Mouse (Mus musculus): ENCODE measurements around the gene Fam107b. TPM values are rescaled to one million over a fixed set of nuclear protein-coding genes. Genes with fewer than 3 reads are reported as not detected.

Fam107b gene
- polyA plus RNA-seq, 1 experiment from 2014 or later, result 39.3 TPM

DNA sequence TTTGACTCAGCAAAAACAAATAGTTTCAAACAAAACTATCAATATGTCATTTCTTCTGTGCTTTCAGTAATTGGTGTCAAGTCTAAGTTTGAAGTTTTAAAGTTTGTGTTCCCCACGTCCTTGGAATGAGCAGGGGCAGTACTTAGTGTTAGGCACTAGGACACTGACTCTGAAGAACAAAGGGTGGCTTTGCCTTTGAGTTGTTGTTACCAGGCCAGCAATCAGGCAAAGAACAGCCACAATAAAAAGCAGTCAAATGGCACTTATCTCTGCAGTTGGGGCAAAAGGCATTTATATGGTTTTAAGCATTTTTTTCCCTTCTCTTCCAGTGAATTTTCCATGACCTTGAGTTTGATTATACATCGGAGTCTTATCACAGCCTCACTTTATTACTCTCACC is 12.5 kb downstream of the Fam107b start:
- Histone ChIP-seq H3K4me3 (no peak overlapping the region), H3K4me1 (no peaks in the 10 kb centered on the region)
- 83% methylated on average over 2 of the region's 2 CpGs for WGBS

DNA sequence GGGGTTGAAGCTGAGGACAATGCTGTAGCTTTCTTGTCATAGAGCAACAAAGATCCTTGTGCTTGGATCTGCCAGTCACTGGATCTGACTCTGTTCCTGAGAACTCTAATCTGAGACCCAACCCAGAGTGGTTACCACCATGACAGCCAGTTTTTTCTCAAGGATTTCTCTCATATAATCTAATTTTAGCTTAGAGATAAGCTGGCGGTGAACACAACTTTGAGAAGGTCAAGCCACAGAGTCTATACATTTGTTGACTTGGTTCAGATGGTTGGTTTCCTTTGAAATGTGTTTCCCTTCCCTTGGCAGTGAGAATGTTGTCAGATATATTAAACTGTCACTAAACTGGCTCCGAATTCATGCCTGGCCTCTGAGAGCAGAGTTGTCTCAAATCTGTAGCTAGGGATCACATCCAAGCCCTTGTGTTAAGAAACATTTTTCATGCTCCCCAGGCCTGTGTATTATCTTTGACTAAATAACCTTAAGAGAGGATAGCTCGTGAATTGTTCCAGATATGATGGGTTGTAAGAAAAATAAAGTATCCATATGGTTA is 15.0 kb downstream of the Fam107b start:
- H3K4me1 ChIP-seq, result no peaks in the 10 kb centered on the region
- H3K27ac ChIP-seq (replicated peaks), result no peak overlapping the region
- no peak overlapping the region for H3K4me3 ChIP-seq
- H3K27me3 ChIP-seq (ENCODE audit: low read depth, poor library complexity, severe bottlenecking), result no peaks in the 10 kb centered on the region
- 88% methylated on average over 3 of the region's 3 CpGs for WGBS
- no peaks in the 10 kb centered on the region for H3K36me3 ChIP-seq
- no peaks in the 10 kb centered on the region for H3K9me3 ChIP-seq (replicated peaks)
- DNase-seq (ENCODE audit: low spot score), result no peak

More for the DNA sequence above, 12.5 kb downstream of the Fam107b start:
- H3K9me3 ChIP-seq (replicated peaks), result no peaks in the 10 kb centered on the region
- no peaks in the 10 kb centered on the region for H3K36me3 ChIP-seq
- no peaks in the 10 kb centered on the region for H3K27me3 ChIP-seq (ENCODE audit: low read depth, poor library complexity, severe bottlenecking)
- no peak overlapping the region for H3K27ac ChIP-seq (replicated peaks)
- DNase-seq (ENCODE audit: low spot score), result no peak

DNA sequence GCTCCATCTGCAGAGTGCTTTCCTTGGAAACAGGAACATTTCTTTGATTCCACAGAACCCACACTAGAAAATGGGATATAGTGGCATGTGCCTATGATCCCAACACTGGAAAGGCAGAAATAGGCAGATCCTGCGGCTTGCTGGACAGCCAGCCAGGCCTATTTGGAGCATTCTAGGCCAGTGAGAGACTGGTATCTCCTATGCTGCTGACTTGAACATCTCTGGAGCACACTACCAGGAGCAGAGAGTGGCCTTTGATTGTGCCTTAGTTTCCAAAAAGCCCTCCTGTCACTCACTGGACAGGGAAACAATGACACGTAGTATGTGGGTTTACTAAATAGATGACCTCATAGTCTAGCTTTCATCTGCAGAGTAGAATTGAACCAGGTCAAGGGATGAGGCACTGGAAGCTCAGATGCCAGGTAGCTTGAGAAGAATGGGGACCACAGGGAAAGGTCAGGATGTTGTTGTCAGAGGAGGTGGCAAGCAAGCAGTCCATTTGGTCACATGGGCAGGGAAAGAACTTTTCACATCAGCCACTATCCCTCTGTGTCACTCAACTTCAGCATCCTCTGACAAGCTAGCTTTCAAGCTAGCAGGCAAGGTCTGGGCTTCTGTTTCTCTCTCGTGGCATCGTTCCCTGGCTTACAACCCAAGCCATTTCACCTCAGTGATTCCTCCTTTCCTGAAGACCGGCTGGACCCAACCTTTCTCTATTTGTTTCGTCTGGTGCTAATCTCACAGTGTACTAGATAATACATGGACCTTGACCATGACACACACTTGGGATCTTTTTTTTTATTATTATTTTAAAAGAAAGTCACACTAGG is 20.0 kb downstream of the Fam107b start:
- WGBS, result 90% methylated on average over 6 of the region's 6 CpGs
- no peaks in the 10 kb centered on the region for H3K36me3 ChIP-seq
- no peak for DNase-seq (ENCODE audit: low spot score)
- H3K27ac ChIP-seq (replicated peaks), result no peak overlapping the region
- no peaks in the 10 kb centered on the region for H3K4me1 ChIP-seq
- H3K27me3 ChIP-seq (ENCODE audit: low read depth, poor library complexity, severe bottlenecking), result no peaks in the 10 kb centered on the region
- H3K4me3 ChIP-seq, result no peak overlapping the region
- H3K9me3 ChIP-seq (replicated peaks), result peaks cover under 1% of the 10 kb centered on the region; the same call in 1 of the 2 replicates

DNA sequence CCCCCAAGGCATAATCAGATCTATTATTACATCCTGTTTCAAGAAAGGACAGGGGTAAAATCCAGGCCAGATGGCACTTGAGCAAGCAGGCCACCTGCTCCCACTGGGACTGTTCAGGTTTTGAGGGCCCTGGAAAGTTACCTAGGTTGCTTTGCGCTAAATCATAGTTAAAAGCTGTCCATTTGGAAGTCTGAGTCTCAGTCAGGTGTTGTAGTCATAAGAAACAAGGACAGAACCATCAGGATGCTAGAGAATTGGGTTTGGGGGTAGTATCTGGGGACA is 20.6 kb downstream of the Fam107b start:
- 100% methylated on average over 1 of the region's 1 CpGs for WGBS
- no peak for DNase-seq (ENCODE audit: low spot score)
- no peaks in the 10 kb centered on the region for H3K4me1 ChIP-seq
- H3K4me3 ChIP-seq, result no peak overlapping the region
- H3K27me3 ChIP-seq (ENCODE audit: low read depth, poor library complexity, severe bottlenecking), result no peaks in the 10 kb centered on the region
- H3K9me3 ChIP-seq (replicated peaks), result peaks cover 4% of the 10 kb centered on the region; the same call in 1 of the 2 replicates
- no peak overlapping the region for H3K27ac ChIP-seq (replicated peaks)
- no peaks in the 10 kb centered on the region for H3K36me3 ChIP-seq

DNA sequence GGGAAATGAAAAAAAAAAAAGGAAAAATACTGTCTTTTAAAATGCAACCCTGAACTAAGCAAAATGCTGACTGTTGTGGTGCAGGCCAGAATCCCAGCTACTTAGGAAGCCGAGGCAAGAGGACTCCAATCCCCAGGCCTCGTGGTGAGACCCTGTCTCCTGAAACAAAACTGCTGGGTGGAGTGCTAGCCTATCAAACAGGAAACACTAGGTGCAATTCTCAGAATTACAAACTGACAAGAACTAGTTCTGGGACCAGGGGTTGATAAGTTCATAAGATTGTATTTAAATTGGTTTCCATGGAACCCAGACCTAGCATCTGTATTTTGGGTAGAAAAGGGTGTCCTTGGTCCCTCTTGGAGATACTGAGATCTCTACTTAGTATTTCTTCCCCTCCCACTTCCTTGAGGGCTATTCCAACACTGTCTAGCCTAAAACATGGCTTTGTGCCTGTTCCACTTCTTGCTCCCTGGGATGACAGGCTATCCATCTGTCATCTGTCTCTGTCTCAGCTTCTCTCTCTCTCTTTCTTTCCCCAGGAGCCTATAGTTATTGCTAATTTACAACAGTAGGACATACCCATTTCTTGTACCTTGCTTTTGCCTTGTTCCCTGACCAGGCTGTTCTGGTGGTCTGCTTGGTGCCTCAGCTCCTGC is 24.5 kb downstream of the Fam107b start:
- H3K4me3 ChIP-seq, result no peak overlapping the region
- no peaks in the 10 kb centered on the region for H3K36me3 ChIP-seq
- no peak overlapping the region for H3K27ac ChIP-seq (replicated peaks)
- peaks cover 12% of the 10 kb centered on the region; the same call in 1 of the 2 replicates for H3K9me3 ChIP-seq (replicated peaks)
- H3K4me1 ChIP-seq, result no peaks in the 10 kb centered on the region
- WGBS, result 82% methylated on average over 2 of the region's 2 CpGs
- H3K27me3 ChIP-seq (ENCODE audit: low read depth, poor library complexity, severe bottlenecking), result no peaks in the 10 kb centered on the region
- no peak for DNase-seq (ENCODE audit: low spot score)

DNA sequence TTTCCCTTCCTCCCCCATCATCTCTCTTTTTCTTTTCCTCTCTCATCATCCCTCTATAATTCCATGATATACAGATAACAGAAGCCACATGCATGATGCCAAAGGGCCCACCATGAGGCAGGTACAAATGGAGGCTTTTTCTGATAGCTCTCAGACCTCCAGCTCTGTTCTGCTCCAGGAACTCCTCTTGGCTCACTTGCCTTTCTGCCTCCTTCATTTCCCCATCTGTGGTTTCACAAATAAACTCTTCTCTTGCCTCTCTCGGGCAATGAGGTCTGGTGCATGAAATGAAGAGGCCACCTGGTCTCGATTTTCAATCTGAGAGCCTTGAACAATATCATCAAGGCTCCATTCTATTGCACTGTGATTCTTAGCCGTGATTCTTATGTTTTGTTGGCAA is 30.1 kb downstream of the Fam107b start:
- Histone ChIP-seq H3K27ac (replicated peaks) (no peak overlapping the region), H3K4me1 (no peaks in the 10 kb centered on the region), H3K9me3 (replicated peaks) (peaks cover 11% of the 10 kb centered on the region; the same call in 1 of the 2 replicates), H3K27me3 (ENCODE audit: low read depth, poor library complexity, severe bottlenecking) (no peaks in the 10 kb centered on the region), H3K4me3 (no peak overlapping the region), H3K36me3 (no peaks in the 10 kb centered on the region)
- DNase-seq (ENCODE audit: low spot score), result no peak
- WGBS, result 73% methylated on average over 3 of the region's 3 CpGs

DNA sequence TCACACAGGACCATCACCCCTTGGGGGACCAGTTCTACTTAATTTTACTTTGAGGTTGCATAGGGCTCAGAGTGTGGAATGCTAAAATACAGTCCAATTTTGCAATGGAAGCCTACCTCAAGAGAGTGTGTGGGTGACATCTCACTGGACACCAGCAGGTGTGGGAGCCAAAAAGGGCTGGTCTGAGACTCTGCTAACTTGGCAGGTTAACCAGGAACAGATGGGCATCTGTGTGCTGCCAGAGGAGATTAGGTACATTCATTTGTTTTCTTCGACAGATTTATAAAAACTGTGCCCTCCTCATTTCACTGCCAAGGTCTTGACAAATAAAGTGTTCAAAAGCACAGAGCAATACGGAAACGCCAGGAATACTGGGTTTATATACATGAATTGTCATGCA is 32.3 kb downstream of the Fam107b start:
- Histone ChIP-seq H3K27ac (replicated peaks) (no peak overlapping the region), H3K4me1 (no peaks in the 10 kb centered on the region), H3K36me3 (no peaks in the 10 kb centered on the region), H3K9me3 (replicated peaks) (no peaks in the 10 kb centered on the region), H3K4me3 (no peak overlapping the region), H3K27me3 (ENCODE audit: low read depth, poor library complexity, severe bottlenecking) (no peaks in the 10 kb centered on the region)
- 92% methylated on average over 3 of the region's 3 CpGs for WGBS
- DNase-seq (ENCODE audit: low spot score), result no peak

DNA sequence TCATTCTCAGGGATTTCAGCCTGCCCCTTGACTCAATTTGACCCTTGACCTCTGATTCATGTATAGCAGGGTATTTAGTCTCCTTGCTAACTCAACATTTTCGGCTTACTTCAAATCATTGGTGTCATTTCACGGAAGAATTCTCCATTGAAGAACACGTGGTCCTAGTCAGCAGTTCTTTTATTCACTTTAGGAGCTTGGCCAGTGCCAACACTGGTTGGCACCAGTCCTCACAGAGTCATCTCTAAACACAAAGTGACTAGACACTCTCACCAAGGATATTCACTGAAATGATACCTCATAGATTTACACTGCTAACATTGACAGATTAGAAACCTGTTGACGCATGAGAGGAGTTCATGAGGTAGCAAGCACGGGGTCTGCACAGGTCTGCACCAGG is 32.9 kb downstream of the Fam107b start:
- WGBS, result 89% methylated on average over 5 of the region's 5 CpGs
- DNase-seq (ENCODE audit: low spot score), result no peak
- H3K36me3 ChIP-seq, result no peaks in the 10 kb centered on the region

DNA sequence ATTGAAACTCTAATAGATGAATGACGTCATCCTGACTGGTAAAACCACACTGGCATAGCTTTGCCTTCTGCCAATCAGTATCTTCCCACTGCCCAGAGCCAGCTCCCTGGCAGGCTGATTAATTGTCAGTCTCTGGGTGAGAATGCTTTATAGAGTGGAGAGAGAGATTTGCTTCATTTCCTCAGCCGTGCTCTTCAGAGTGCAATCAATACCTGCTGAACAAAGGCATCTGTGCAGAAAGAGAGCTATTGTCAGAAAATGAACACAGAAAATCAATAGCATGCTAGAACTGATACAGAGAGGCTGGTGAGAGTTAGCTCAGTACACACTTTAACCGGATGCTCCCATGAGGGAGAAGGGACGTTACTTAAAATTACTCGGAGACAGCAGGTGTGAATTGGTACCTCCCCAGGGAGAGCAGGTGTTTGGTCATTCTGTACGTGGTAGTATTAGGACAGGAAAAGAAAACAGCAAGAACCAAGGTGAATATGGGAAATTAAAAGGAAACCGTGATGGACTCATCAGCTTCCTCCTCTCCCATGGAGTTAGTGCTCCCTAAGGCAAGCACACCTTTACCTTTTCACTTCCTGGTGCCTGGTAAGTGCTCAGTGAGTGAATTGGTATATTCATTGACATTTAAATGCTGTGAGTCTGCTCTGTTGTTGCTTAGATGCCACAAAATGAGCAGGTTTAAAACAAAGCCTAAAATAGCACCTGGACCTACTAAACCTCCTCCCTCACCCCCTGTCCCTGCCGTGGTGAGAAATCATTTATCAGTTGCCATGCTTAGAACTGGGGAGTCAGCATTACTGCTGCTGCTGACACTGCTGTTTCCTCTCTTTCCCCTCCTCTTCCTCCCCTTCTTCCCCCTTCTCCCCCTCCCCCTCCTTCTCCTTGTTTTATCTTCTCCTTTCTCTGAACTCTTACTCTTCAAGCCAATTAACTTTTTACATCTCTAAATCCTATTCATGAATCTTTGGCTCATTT is 38.9 kb downstream of the Fam107b start:
- no peak overlapping the region for H3K4me3 ChIP-seq
- no peaks in the 10 kb centered on the region for H3K9me3 ChIP-seq (replicated peaks)
- no peaks in the 10 kb centered on the region for H3K27me3 ChIP-seq (ENCODE audit: low read depth, poor library complexity, severe bottlenecking)
- 61% methylated on average over 8 of the region's 8 CpGs for WGBS
- no peak for DNase-seq (ENCODE audit: low spot score)
- no peak overlapping the region for H3K27ac ChIP-seq (replicated peaks)
- no peaks in the 10 kb centered on the region for H3K36me3 ChIP-seq
- no peaks in the 10 kb centered on the region for H3K4me1 ChIP-seq

More for the DNA sequence above, 32.9 kb downstream of the Fam107b start:
- H3K27ac ChIP-seq (replicated peaks), result no peak overlapping the region
- H3K4me1 ChIP-seq, result no peaks in the 10 kb centered on the region
- no peak overlapping the region for H3K4me3 ChIP-seq
- H3K9me3 ChIP-seq (replicated peaks), result no peaks in the 10 kb centered on the region
- H3K27me3 ChIP-seq (ENCODE audit: low read depth, poor library complexity, severe bottlenecking), result no peaks in the 10 kb centered on the region

DNA sequence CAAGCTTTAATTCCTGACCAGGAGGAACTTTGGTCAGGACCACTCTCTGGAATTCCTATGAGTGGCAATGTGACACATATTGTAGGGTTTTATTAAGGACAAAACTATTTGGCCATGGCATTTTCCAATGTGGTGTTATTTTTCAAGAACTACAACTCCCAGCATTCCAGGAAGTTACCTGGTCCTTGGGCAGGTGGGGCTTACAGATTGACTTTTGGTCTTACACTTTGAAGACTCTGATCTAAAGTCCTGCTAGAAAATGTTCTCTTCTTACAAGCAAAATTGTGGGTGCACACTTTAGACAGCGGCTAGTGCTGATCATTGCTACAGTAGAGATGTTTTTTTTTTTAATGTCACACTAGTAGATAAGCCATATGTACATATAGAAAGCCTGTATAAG is 48.2 kb downstream of the Fam107b start:
- Histone ChIP-seq H3K9me3 (replicated peaks) (no peaks in the 10 kb centered on the region), H3K4me1 (no peaks in the 10 kb centered on the region), H3K27ac (replicated peaks) (no peak overlapping the region), H3K27me3 (ENCODE audit: low read depth, poor library complexity, severe bottlenecking) (no peaks in the 10 kb centered on the region), H3K36me3 (no peaks in the 10 kb centered on the region), H3K4me3 (no peak overlapping the region)
- 85% methylated on average over 1 of the region's 1 CpGs for WGBS
- no peak for DNase-seq (ENCODE audit: low spot score)

DNA sequence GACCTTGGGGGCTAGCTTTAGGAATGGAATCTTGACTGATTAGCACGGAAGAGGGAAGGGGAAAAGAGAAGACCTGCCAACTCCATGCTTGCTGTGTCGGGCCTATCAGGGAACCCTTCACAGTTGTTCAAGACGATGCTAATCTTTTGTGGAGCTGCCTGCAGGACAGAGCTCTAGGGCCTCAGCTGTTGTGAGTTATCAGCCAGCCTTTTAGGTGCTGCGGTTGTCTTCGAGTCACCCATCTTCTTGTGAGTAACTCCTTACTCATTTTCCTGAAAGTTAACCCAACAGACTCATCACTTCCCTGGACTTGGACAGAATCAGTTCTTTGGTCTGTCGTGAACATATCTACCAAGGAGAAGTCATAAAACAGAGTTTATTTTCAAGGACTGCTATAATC is 51.3 kb downstream of the Fam107b start:
- no peaks in the 10 kb centered on the region for H3K27me3 ChIP-seq (ENCODE audit: low read depth, poor library complexity, severe bottlenecking)
- H3K4me3 ChIP-seq, result no peak overlapping the region
- no peaks in the 10 kb centered on the region for H3K4me1 ChIP-seq
- DNase-seq (ENCODE audit: low spot score), result no peak
- no peaks in the 10 kb centered on the region for H3K9me3 ChIP-seq (replicated peaks)
- no peak overlapping the region for H3K27ac ChIP-seq (replicated peaks)
- 81% methylated on average over 6 of the region's 6 CpGs for WGBS
- H3K36me3 ChIP-seq, result no peaks in the 10 kb centered on the region

DNA sequence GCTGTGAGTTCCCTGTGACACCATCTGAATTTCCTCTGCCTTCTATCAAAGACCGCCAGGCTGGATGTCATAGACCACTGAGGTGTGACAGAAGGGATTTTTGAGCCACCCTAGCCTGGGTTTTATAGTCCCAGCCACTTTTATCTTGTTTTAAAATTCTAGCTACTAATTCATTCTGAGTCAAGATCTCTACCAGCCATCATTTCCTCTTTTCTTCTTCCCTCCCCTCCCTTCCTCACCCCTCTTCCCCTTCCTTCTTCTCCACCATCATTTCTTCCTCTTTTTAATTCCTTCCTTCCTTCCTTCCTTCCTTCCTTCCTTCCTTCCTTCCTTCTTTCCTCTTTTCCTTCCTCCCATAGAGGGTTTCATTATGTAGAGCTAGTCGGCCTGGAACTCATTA is 51.9 kb downstream of the Fam107b start:
- 96% methylated on average over 2 of the region's 2 CpGs for WGBS
- H3K27ac ChIP-seq (replicated peaks), result no peak overlapping the region
- no peak for DNase-seq (ENCODE audit: low spot score)
- no peaks in the 10 kb centered on the region for H3K27me3 ChIP-seq (ENCODE audit: low read depth, poor library complexity, severe bottlenecking)
- H3K4me3 ChIP-seq, result no peak overlapping the region
- no peaks in the 10 kb centered on the region for H3K4me1 ChIP-seq
- no peaks in the 10 kb centered on the region for H3K36me3 ChIP-seq
- H3K9me3 ChIP-seq (replicated peaks), result no peaks in the 10 kb centered on the region
